Mouse (Mus musculus) splenic B cell, adult 2 months (primary cell): Measurements from ENCODE around the gene Ano6.
A peak's percentile ranks its signal among the peaks of the same experiment; 100 is the strongest.

Source experiments
- DNase-seq: peaks from one replicate; pipeline ENCODE4 v3.0.0-alpha.2; 2011; ENCODE audit warnings: low read depth, low spot score
- H3K27me3 ChIP-seq: 2 replicates; pipeline ENCODE4 v1.6.1; 2012; ENCODE audit warnings: mild to moderate bottlenecking, low read length, moderate library complexity, mixed read lengths; ENCODE audit not compliant: control insufficient read depth, poor library complexity, insufficient read depth, severe bottlenecking
- H3K36me3 ChIP-seq: 2 replicates; pipeline ENCODE4 v1.6.1; 2012; ENCODE audit warnings: mild to moderate bottlenecking, low read length, moderate library complexity, mixed read lengths; ENCODE audit not compliant: control insufficient read depth, poor library complexity, insufficient read depth, severe bottlenecking

Ano6 gene

DNA sequence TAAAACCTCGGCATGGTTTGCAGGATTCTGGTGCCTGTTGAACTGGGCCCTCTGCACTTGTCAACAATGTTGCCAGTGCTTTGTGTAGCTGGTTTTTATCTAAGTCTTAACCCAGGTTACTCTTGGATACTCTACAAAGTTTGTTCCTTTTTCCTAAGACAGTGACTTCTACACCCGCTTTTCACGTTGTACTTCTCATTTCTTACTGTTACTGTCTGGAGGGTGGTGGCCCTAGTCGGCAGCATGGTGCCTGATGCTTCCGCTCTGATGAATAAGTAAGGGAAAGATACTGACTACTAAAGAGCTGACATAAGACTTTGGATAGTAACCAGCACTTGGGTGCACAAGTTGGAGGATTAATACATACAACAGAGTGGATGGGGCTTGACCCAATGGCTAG lies 9.0 kb downstream of the Ano6 start:
- no peaks in the 10 kb centered on the region; the same call in 1 of the 2 replicates for H3K36me3 ChIP-seq
- DNase-seq: no peak
- no peaks in the 10 kb centered on the region for H3K27me3 ChIP-seq

- no peak for DNase-seq
- Histone ChIP-seq H3K27me3 (no peaks in the 10 kb centered on the region), H3K36me3 (no peaks in the 10 kb centered on the region; the same call in 1 of the 2 replicates)
Observed at GRCm38 (mm10) chr15:95800051-95800450, 9.4 kb downstream of the Ano6 start.

- Histone ChIP-seq H3K36me3 (no peaks in the 10 kb centered on the region; the same call in 1 of the 2 replicates), H3K27me3 (no peaks in the 10 kb centered on the region)
- no peak for DNase-seq
Observed at GRCm38 (mm10) chr15:95801261-95801979, 10.8 kb downstream of the Ano6 start.

GRCm38 (mm10) chr15:95802140-95802539 lies 11.5 kb downstream of the Ano6 start:
- no peak for DNase-seq
- no peaks in the 10 kb centered on the region; the same call in 1 of the 2 replicates for H3K36me3 ChIP-seq
- no peaks in the 10 kb centered on the region for H3K27me3 ChIP-seq

DNA sequence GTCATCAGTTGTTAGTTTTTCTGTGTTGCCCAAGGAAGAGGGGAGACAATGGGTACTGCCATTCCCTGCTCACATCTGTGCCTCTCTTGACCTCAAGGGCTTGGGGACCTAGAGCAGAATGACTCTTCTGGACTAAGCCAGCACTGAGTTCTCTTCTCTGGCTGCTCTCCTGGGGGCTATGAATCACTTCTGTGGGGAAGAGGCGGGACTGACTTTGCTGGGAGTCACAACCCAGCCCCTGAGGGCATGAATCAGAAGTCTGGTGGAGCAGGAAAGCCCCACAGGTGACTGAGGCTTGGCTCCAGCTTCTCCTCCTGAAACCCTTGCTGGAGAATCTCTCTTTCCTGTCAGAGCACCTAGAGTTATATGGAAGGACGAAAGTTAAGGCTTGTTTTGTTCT lies 12.1 kb downstream of the Ano6 start:
- Histone ChIP-seq H3K36me3 (no peaks in the 10 kb centered on the region; the same call in 1 of the 2 replicates), H3K27me3 (no peaks in the 10 kb centered on the region)
- no peak for DNase-seq

- Histone ChIP-seq H3K27me3 (no peaks in the 10 kb centered on the region), H3K36me3 (no peaks in the 10 kb centered on the region; the same call in 1 of the 2 replicates)
- DNase-seq: no peak
Observed at GRCm38 (mm10) chr15:95803484-95803883, 12.8 kb downstream of the Ano6 start.

DNA sequence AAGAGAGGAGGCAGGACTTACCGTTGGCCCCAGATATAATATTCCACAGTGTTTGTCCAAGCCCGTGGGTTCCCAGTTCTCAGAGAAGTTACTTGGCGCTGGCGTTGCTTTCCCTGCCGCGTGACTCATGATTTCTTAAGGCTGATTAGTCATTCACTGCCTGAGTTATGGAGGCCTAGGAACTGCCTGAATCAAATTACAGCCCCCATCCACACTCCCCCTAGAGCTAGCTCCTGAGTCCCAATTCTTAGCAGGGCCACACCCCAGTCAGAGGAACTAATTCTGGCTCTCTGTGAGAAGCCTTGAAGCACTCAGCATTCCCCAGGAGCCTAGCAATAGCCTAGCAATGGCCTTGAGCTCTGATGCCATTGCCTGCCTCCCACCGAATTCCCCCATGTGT lies 13.6 kb downstream of the Ano6 start:
- DNase-seq: no peak
- H3K36me3 ChIP-seq: no peaks in the 10 kb centered on the region; the same call in 1 of the 2 replicates
- no peaks in the 10 kb centered on the region for H3K27me3 ChIP-seq

GRCm38 (mm10) chr15:95805022-95805471 lies 14.4 kb downstream of the Ano6 start:
- Histone ChIP-seq H3K36me3 (peaks cover under 1% of the 10 kb centered on the region), H3K27me3 (no peaks in the 10 kb centered on the region)
- no peak for DNase-seq

DNA sequence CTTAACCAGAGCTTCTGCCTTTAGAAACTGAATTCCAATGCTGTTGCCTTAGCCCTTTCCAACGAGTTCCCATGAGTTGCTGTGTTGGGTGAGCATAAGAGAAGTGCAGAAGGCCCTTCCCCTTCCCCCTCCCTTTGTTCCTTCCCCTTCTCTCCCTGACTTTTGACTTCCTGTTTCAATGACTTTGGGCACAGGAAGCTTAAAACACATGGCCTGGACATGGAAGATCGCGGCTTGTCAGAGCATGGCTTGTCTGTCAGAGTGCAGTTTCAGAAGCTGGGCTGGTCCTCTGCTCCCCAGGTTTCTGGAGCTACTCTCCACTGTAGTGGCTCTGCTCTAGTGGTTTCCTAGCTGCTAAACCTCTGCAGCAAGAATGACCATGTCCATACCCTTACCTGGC lies 17.3 kb downstream of the Ano6 start:
- Histone ChIP-seq H3K27me3 (no peaks in the 10 kb centered on the region), H3K36me3 (peaks cover 7% of the 10 kb centered on the region)
- DNase-seq: peak; percentile 13

- Histone ChIP-seq H3K27me3 (no peaks in the 10 kb centered on the region), H3K36me3 (peaks cover 7% of the 10 kb centered on the region)
- no peak for DNase-seq
Observed at GRCm38 (mm10) chr15:95810357-95810761, 19.7 kb downstream of the Ano6 start.

GRCm38 (mm10) chr15:95812821-95813571 lies 22.4 kb downstream of the Ano6 start:
- no peaks in the 10 kb centered on the region for H3K27me3 ChIP-seq
- peaks cover 7% of the 10 kb centered on the region for H3K36me3 ChIP-seq
- no peak for DNase-seq

- no peak for DNase-seq
- Histone ChIP-seq H3K36me3 (no peaks in the 10 kb centered on the region; the same call in 1 of the 2 replicates), H3K27me3 (no peaks in the 10 kb centered on the region)
Observed at GRCm38 (mm10) chr15:95817501-95817900, 26.9 kb downstream of the Ano6 start.

DNA sequence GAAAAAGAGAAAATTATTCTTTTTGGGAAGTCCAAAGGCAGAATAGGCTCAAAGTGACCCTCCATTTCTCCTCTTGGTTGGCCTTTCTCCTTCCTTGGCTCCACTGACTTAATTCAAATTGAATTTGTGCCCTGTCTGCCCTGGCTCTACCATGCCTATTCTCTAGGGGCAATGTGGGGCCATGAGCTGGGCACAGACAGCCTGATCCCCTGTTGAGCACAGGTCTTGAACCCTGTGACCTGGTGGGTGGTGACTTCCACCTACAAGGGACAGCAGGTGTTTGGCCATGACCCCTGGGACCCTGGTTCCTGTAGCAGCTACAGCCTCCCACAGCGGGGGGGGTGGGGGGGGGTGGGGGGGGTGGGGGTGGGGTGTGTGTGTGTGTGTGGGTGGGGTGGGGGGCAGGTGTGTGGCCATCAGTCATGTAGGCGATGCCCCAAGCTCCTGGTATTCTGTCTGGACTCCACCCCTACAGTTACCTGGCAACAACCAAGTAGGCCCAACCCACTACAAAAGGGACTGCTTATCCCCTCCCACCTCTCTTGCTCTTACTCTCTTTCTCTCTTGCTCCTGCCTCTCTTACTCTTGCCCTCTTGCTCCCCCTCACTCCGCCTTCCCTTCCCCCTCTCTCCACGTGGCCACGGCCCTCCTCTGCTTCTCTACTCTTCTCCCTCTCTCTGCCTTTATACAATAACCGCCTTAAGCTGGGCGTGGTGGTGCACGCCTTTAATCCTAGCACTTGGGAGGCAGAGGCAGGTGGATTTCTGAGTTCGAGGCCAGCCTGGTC lies 28.8 kb downstream of the Ano6 start:
- no peak for DNase-seq
- Histone ChIP-seq H3K27me3 (no peaks in the 10 kb centered on the region), H3K36me3 (no peaks in the 10 kb centered on the region; the same call in 1 of the 2 replicates)

DNA sequence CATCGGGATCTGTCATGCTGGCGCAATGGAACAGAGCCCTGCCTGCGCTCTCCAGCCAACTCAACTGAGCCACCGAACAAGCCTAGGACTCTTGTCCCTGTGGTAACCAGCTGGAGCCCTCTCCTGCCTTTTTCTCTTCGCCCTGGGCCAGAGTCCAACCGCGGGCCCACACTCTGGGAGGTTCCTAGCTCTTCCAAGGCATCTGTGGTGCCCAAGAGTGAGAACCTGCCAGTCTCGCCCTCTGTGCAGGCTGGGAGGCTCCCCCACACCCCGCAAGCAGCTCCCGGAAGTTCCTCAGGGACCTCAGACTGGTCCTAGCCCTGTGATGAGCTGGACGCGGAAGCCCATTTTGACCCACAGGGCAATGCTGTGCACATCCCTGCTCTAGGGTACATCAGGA lies 29.5 kb downstream of the Ano6 start:
- no peak for DNase-seq
- no peaks in the 10 kb centered on the region; the same call in 1 of the 2 replicates for H3K36me3 ChIP-seq
- no peaks in the 10 kb centered on the region for H3K27me3 ChIP-seq
